Mouse (Mus musculus): ENCODE results near the gene Arhgap25. TPM values are rescaled to one million over a fixed set of nuclear protein-coding genes. Genes with fewer than 3 reads are reported as not detected.

The Arhgap25 gene
- polyA plus RNA-seq (2012; rRNA removed; ENCODE audit: low replicate concordance), result 6.4 and 6.8 TPM in 2 replicates

DNA sequence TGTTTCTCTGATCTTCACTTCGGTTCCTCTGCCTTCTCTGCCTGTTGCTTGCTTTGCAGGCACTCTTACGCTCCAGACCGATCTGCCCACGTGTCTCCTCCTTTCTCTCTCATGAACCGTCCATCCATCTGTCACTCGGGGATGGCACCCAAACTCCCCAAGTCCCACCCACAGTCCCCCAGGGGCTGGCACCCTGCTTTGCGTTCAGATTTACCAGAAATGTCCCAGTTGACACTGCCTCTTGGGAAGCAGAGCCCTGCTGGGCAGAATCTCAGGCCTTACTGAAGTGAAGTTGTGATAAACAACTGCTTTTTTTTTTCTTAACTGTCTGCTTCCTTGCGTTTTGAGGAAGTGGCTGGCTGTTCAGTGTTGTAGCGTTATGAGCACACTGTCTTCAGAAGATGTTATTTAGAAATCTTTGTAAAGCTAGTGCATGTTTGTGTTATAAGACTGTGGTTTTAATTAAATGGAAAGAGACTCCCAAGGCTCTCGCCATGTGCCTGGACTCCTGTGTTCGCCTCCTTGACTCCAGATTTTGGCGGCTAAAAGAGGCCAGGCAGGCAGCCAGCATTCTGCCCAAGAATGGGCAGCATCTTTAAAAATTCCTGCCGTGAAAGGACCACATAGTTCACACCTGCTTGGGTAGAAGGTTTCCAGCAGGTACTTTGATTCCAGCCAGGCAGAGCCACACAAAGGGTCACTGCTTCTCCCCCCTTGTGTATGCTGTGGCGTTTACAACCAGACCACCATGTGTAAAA, at the start of gene Arhgap25:
Arhgap25 (minus strand) TSS at position 307 of the 758 bp plus-strand sequence.

DNA sequence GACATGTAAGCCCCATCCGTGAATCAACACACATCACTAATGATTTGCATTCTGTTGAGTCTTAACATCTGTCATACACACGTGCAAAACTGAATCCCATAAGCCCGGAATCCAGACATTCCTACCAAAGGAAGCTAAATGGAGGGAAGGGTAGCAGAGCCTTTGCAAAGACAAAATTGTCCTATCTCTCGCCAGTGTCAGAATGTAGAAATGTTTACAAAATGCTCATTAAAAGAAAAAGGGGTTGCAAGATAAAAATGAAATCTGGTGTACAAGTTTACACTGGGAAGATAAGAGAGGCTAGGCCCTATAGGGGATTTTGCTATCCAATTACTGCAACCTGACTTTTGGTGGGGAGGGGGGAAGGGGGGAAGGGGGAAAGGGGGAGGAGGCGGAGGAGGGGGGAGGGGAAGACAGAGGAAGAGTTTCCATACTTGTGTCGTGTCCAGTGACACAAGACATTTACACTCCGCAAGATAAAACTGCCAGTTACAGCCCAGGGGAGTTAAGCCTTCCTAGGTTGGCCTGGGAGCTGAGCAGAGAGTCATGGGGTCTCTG, 104.5 kb downstream of the Arhgap25 start, which contains the start of gene Bmp10:
Bmp10 (plus strand) TSS at position 508 of the 558 bp plus-strand sequence.

Other genes with a start within 250 kb of the Arhgap25 start
- 17.2 and 18.8 TPM in 2 replicates for gene Antxr1, start 197.4 kb downstream of the Arhgap25 start, polyA plus RNA-seq (2012; rRNA removed; ENCODE audit: low replicate concordance)
- 0.09 and 0.20 TPM in 2 replicates for gene Gkn1, start 182.3 kb downstream of the Arhgap25 start, polyA plus RNA-seq (2012; rRNA removed; ENCODE audit: low replicate concordance)
- not detected in 2 replicates for gene Gkn2, start 159.9 kb downstream of the Arhgap25 start, polyA plus RNA-seq (2012; rRNA removed; ENCODE audit: low replicate concordance)
- 4.6 and 8.9 TPM in 2 replicates for gene Gkn3, start 144.3 kb downstream of the Arhgap25 start, polyA plus RNA-seq (2012; rRNA removed; ENCODE audit: low replicate concordance)
- not detected in 2 replicates for gene Bmp10, start 104.3 kb downstream of the Arhgap25 start, polyA plus RNA-seq (2012; rRNA removed; ENCODE audit: low replicate concordance)
- gene Prokr1, start 57.5 kb upstream of the Arhgap25 start, polyA plus RNA-seq (2012; rRNA removed; ENCODE audit: low replicate concordance), result 0.63 and 0.98 TPM in 2 replicates
- gene Aplf, start 138.9 kb upstream of the Arhgap25 start, polyA plus RNA-seq (2012; rRNA removed; ENCODE audit: low replicate concordance), result 2.0 and 2.9 TPM in 2 replicates
- gene Efcc1, start 197.6 kb upstream of the Arhgap25 start, polyA plus RNA-seq (2012; rRNA removed; ENCODE audit: low replicate concordance), result 4.2 and 4.3 TPM in 2 replicates
- gene Gp9, start 244.8 kb upstream of the Arhgap25 start, polyA plus RNA-seq (2012; rRNA removed; ENCODE audit: low replicate concordance), result 0.33 and 1.1 TPM in 2 replicates